Mouse (Mus musculus) heart, postnatal 4 days (tissue): ENCODE measurements around the gene C1rl. TPM values are rescaled to one million over a fixed set of nuclear protein-coding genes. Genes with fewer than 3 reads are reported as not detected.
"Not testable (repeated sequence)": the region's sequence is repeated elsewhere in the genome, so short reads cannot be mapped to it uniquely, and the experiment has no call there.

Experiments
- DNase-seq: peaks from one replicate; pipeline ENCODE4 v3.0.0; 2021
- total RNA-seq, 2 experiments: library from RNA; stranded (reverse); gene quantifications; 2 replicates each; pipeline ENCODE4 v1.2.3; 2021

C1rl gene
- total RNA-seq, 2 experiments from 2014 or later, result 0.63 to 0.76 TPM

DNA sequence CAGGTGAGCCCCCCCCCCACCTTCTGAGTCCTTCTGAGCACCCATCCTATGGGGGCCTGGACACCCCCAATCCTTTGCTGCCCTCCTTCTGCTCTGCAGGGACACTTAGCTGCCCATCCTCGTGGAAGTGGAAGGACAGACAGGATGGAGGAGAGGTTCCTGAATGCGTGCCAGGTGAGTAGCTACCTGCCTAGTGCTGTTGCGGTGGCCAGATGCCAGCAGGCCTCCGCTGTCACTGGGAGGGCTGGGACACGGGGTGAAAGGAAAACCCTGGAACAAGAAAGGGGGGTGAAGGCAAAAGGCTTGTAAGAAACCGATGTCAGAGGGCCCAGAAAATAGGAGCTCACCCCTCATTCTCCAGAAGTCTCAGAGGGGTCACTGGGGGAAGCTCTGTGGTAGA lies 14.1 kb downstream of the C1rl start:
- no peak for DNase-seq

DNA sequence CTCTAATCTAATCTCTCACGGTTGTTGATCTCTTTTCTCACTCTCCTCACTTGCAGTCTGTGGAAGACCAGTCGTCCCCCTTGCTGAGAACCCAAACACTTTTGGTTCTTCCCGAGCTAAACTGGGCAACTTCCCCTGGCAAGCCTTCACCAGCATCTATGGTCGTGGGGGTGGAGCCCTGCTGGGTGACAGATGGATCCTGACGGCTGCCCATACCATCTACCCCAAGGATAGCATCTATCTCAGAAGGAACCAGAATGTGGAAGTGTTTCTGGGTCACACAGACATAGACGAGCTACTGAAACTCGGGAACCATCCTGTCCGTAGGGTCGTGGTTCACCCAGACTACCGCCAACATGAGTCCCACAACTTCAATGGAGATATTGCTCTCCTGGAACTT lies 15.4 kb downstream of the C1rl start:
- no peak for DNase-seq

- DNase-seq, result not testable (repeated sequence)
Measured at GRCm38 (mm10) chr6:124509192-124509591, 16.3 kb downstream of the C1rl start.

GRCm38 (mm10) chr6:124511936-124512335 lies 19.0 kb downstream of the C1rl start:
- no peak for DNase-seq

- peak; percentile 70 for DNase-seq
Measured at GRCm38 (mm10) chr6:124512355-124512836, 19.5 kb downstream of the C1rl start, which contains the start of gene C1ra. Gene C1ra (plus strand): TSS chr6:124512405.

- DNase-seq, result not testable (repeated sequence)
Measured at GRCm38 (mm10) chr6:124517733-124518132, 24.8 kb downstream of the C1rl start.

GRCm38 (mm10) chr6:124522082-124522481 lies 29.2 kb downstream of the C1rl start:
- peak; percentile 14 for DNase-seq

GRCm38 (mm10) chr6:124527881-124528280 lies 35.0 kb downstream of the C1rl start:
- no peak for DNase-seq

DNA sequence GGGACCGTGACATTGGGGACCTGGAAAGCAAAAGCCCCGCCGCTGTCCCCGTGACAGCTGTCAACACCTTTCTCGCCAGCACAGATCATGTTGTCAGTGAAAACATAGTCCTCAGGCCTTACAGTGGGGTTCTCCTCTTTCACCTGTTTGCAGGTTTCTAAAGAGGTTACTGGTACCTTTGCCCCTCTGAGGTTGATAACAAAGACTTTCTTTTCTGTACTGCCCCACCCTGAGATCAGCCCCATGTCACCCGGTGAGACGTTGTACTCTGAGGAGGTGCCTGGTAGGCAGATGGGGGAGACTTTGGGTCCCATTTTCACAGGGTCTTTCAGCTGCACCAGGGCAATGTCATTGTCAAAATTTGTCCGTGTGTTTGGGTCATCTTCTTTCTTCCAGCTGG lies 38.2 kb downstream of the C1rl start:
- no peak for DNase-seq

GRCm38 (mm10) chr6:124536125-124536829 lies 43.4 kb downstream of the C1rl start:
- DNase-seq, result not testable (repeated sequence)

GRCm38 (mm10) chr6:124541176-124541575 lies 48.3 kb downstream of the C1rl start:
- not testable (repeated sequence) for DNase-seq

DNA sequence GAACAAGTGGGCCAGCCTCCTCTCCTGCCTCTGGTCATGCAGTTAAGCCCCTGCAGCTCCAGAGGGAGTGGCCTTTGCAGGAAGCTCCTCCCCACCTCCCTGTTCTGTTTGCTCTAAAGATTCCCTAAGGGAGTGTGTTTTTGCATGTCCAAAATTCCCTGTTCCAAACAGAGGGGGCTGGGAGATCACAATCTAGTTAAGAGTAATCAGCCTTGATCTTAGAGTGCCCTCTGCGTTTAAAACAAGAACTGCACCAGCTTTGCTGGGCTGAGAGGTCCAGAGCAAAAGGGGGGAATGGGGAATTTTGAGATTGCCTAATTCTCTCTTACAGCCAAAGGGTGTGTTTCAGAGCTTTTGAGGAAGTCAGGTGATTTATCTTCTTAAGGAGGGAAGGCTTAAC lies 49.4 kb downstream of the C1rl start, which contains the start of gene C1s1:
C1s1 (minus strand) TSS at position 76 of the 400 bp plus-strand sequence.
- peak; percentile 52 for DNase-seq

- DNase-seq, result peak; percentile 34
Measured at GRCm38 (mm10) chr6:124544466-124544865, 51.6 kb downstream of the C1rl start.

DNA sequence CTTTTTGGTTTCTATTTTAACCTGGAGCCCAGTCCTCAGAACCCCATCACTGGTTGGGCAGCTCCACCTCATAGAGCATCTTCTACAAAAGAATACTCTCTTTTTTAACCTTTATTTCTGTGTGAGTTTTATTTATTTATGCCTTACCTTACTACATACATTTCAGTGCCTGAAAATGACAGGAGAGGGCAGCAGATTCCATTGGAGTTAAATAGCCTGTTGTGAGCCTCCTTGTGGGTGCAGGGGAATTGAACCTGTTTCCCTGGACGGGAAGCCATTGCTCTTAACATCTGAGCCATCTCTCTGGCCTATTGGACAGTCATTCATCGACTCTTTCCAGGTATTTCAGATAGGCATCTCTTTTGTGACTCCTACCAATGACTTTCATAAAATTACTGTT lies 52.5 kb downstream of the C1rl start:
- no peak for DNase-seq

GRCm38 (mm10) chr6:124547979-124548378 lies 55.1 kb downstream of the C1rl start:
- not testable (repeated sequence) for DNase-seq

- no peak for DNase-seq
Measured at GRCm38 (mm10) chr6:124549023-124549550, 56.2 kb downstream of the C1rl start.

- DNase-seq, result no peak
Measured at GRCm38 (mm10) chr6:124552766-124553165, 59.9 kb downstream of the C1rl start.

DNA sequence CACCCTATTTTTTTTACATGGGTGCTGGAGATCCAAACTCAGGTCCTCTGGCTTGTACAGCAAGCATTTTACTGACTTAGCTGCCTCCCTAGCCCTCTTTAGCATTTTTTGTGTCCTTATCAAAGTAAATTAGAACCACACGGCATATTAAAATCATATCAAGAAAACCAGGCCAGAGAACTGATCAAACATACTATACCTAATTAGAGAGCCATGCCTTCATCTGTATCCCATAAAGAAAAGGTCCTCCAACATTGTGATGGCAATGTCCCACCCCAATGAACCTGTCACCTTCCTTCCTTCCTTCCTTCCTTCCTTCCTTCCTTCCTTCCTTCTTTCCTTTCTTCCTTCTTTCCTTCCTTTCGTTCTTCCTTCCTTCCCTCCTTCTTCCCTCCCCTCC lies 63.0 kb downstream of the C1rl start:
- DNase-seq, result not testable (repeated sequence)

Other genes starting within 250 kb of the C1rl start
- 1 to 10 TPM; 1.2 to 1.7 TPM for gene Cd163, start 188.5 kb upstream of the C1rl start, total RNA-seq
- gene Pex5, start 78.0 kb upstream of the C1rl start, total RNA-seq, result 10 to 100 TPM; 26.1 TPM
- gene Clstn3, start 28.3 kb upstream of the C1rl start, total RNA-seq, result under 1 TPM; 0.65 to 0.79 TPM
- gene C1ra, start 19.3 kb downstream of the C1rl start, total RNA-seq, result 1 to 10 TPM; 3.4 to 3.8 TPM
- 1 to 10 TPM; 7.9 to 9.1 TPM for gene C1s1, start 49.2 kb downstream of the C1rl start, total RNA-seq
- gene C1rb, start 77.2 kb downstream of the C1rl start, total RNA-seq, result under 1 TPM; 0.36 to 0.43 TPM
- gene C1s2, start 143.0 kb downstream of the C1rl start, total RNA-seq, result under 1 TPM; 0.14 to 0.25 TPM
- gene Lpcat3, start 169.9 kb downstream of the C1rl start, total RNA-seq, result 10 to 100 TPM; 53.5 to 55.8 TPM
- gene Emg1, start 219.1 kb downstream of the C1rl start, total RNA-seq, result 10 to 100 TPM; 72.9 to 73.6 TPM
- 100 to 1,000 TPM; 398 to 399 TPM for gene Phb2, start 219.2 kb downstream of the C1rl start, total RNA-seq
- 1 to 10 TPM; 5.3 to 5.4 TPM for gene Ptpn6, start 245.6 kb downstream of the C1rl start, total RNA-seq
- gene Grcc10, start 248.3 kb downstream of the C1rl start, total RNA-seq, result 100 to 1,000 TPM; 259 to 300 TPM